In the genomic region with DNA sequence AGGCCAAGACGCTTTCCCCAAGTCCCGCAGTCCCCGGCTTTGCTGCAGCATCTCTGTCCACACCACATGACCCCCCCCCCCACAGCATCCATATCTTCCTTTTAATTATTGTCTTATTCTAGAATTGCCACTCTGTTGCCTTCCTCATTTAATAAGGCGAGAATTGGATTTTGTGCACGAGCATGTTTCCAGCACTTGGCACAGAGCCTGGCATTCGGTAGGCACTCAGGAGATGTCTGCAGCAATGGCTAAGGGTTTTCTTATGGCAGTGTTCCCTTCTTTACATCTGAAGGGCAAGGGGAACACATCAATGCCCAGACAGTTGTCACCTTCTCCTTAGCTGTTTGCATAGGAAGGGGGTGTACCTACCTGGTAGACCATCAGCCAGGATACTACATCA, we compare ENCODE assay signal across 16 mouse cellular contexts.
"Had no signal": no experiment of that assay in that cellular context is flagged by ENCODE, and none has a peak within 500 bp of the region (broad histone marks: within the 10 kb centered on the region; RNA-seq: fewer than 3 reads in every experiment).

No protein-coding gene starts in this region.

- ATAC-seq: intestine, postnatal 0 days; liver, postnatal 0 days had no signal

- H3K4me1 ChIP-seq: limb, embryonic 12.5 days; liver, embryonic 13.5 days; lung, embryonic 15.5 days; megakaryocyte, embryonic 14.5 days had no signal

- DNase-seq: kidney, adult 8-10 months; kidney, postnatal 25 days; liver; liver, embryonic 13.5 days; liver, postnatal 0 days; lung, postnatal 14 days; spleen, adult 18-20 months; thymus, adult 18-20 months; thymus, postnatal 14 days had no signal

- H3K9me3 ChIP-seq: limb, embryonic 12.5 days; liver, embryonic 13.5 days; lung, embryonic 15.5 days had no signal

- H3K4me2 ChIP-seq: limb, embryonic 12.5 days; liver, embryonic 13.5 days; lung, embryonic 15.5 days; midbrain, embryonic 11.5 days had no signal

- H3K27ac ChIP-seq: left cerebral cortex, adult 2 months; limb, embryonic 12.5 days; liver, embryonic 13.5 days; lung, embryonic 15.5 days; macrophage had no signal

- H3K36me3 ChIP-seq: limb, embryonic 12.5 days; liver, embryonic 13.5 days; lung, embryonic 15.5 days had no signal

- H3K9ac ChIP-seq: limb, embryonic 12.5 days; liver, embryonic 13.5 days; liver, postnatal 0 days; lung, embryonic 15.5 days had no signal

- H3K27me3 ChIP-seq: limb, embryonic 12.5 days; liver, embryonic 13.5 days; lung, embryonic 15.5 days; megakaryocyte, embryonic 14.5 days had no signal

- H3K4me3 ChIP-seq: left cerebral cortex, adult 2 months; limb, embryonic 12.5 days; liver, embryonic 13.5 days; lung, embryonic 15.5 days; megakaryocyte, embryonic 14.5 days had no signal
